Mouse (Mus musculus): ENCODE data around the gene Aldh3b1. TPM values are rescaled to one million over a fixed set of nuclear protein-coding genes. Genes with fewer than 3 reads are reported as not detected.

The Aldh3b1 gene
- polyA plus RNA-seq, 1 experiment: 0.66 TPM

DNA sequence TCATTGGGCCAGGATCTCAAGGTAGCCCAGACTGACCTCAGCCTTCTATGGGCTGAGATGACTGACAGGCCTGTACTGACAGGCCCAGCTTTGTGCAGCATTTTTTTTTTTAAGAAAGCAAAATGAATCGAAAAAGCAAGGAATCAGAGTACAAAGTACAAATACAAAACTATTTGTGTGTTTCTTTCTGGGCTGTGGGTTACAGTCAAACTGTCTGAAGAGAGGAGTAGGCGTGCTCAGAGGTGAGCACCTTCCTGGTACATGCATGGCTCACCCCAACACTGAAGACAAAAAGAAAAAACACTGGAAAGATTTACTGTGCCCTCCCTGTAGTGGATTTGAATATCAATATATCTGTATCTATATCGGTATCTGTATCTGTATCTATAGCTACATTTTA is 18.2 kb upstream of the Aldh3b1 start:
- TF ChIP-seq CTCF (IDR thresholded peaks at IDR 0.05; ENCODE audit: low read depth, low read length) (no peak), EP300 (IDR thresholded peaks at IDR 0.05; ENCODE audit: insufficient read depth, low read depth, low read length) (no peak), POLR2A (IDR thresholded peaks at IDR 0.05; ENCODE audit: insufficient read depth, low read length) (no peak)
- Histone ChIP-seq H3K9ac (ENCODE audit: low read depth, poor library complexity, severe bottlenecking) (no peak overlapping the region), H3K4me1 (ENCODE audit: control insufficient read depth, insufficient read depth, low read length) (peaks cover 2% of the 10 kb centered on the region), H3K27me3 (ENCODE audit: control insufficient read depth, insufficient read depth, low read length, poor library complexity, severe bottlenecking) (no peaks in the 10 kb centered on the region), H3K9me3 (replicated peaks; ENCODE audit: control insufficient read depth, insufficient read depth, low read length, poor library complexity, severe bottlenecking) (no peaks in the 10 kb centered on the region), H3K36me3 (ENCODE audit: control insufficient read depth, insufficient read depth, low read length, poor library complexity, severe bottlenecking) (no peaks in the 10 kb centered on the region), H3K27ac (ENCODE audit: insufficient read depth, low read length) (no peak overlapping the region), H3K4me3 (ENCODE audit: low read depth, low read length) (no peak overlapping the region)

DNA sequence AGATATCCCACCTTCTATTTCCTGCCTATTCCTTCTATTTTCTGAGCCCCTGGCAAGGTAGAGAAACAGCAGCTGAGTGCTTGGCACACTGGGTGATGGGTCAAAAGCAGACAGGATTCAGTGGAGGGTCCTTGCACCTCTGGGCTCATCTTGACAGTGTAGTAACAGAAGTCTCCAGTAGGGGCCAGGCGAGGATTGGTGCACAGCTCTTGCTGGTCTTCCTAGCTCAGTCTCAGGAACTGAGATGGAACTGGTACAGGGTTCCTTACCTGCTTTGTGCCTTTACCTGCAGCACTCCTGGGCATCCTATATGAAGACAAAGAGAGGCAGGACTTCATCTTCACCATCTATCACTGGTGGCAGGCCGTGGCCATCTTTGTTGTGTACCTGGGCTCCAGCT is 17.1 kb upstream of the Aldh3b1 start:
- no peak overlapping the region for H3K4me3 ChIP-seq (ENCODE audit: low read depth, low read length)
- peaks cover 5% of the 10 kb centered on the region for H3K4me1 ChIP-seq (ENCODE audit: control insufficient read depth, insufficient read depth, low read length)
- no peaks in the 10 kb centered on the region for H3K27me3 ChIP-seq (ENCODE audit: control insufficient read depth, insufficient read depth, low read length, poor library complexity, severe bottlenecking)
- no peak overlapping the region for H3K9ac ChIP-seq (ENCODE audit: low read depth, poor library complexity, severe bottlenecking)
- no peaks in the 10 kb centered on the region for H3K36me3 ChIP-seq (ENCODE audit: control insufficient read depth, insufficient read depth, low read length, poor library complexity, severe bottlenecking)
- no peaks in the 10 kb centered on the region for H3K9me3 ChIP-seq (replicated peaks; ENCODE audit: control insufficient read depth, insufficient read depth, low read length, poor library complexity, severe bottlenecking)
- peak; percentile 82 for TF ChIP-seq CTCF (IDR thresholded peaks at IDR 0.05; ENCODE audit: low read depth, low read length)
- no peak for TF ChIP-seq POLR2A (IDR thresholded peaks at IDR 0.05; ENCODE audit: insufficient read depth, low read length)
- no peak for TF ChIP-seq EP300 (IDR thresholded peaks at IDR 0.05; ENCODE audit: insufficient read depth, low read depth, low read length)
- no peak overlapping the region for H3K27ac ChIP-seq (ENCODE audit: insufficient read depth, low read length)

DNA sequence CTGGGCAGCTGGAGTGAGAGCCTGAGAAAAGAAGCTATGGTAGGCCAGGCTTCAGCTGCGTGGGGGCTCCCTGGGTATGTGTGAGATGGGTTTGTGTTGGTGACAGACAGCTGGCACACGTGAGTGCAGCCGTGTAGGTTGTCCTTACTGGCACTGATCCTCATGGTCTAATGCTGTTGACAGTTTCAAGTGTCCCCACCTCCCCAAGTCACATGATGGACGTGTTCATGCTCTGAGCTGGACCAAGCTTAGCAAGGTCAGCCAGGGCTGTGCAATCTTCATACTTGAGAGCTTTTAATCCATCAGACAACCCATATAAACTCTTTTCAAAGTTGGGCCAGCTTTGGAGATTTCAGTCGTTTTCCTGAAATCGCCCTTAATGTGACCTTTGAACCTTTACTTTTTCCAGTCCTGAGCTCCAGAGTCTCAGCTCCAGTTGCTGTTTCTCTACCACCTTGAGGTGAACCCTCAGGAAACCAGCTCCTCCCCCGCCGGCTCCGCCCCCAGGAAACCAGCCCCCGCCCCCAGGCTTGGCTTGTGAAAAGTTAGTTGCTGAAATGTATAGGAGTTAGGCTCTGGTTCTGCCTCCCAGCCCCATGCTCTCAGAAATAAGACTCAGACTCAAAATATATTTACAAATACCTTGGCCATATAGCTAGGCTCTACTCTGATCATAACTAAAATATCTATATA is 16.4 kb upstream of the Aldh3b1 start:
- Histone ChIP-seq H3K36me3 (ENCODE audit: control insufficient read depth, insufficient read depth, low read length, poor library complexity, severe bottlenecking) (no peaks in the 10 kb centered on the region), H3K9ac (ENCODE audit: low read depth, poor library complexity, severe bottlenecking) (no peak overlapping the region), H3K27me3 (ENCODE audit: control insufficient read depth, insufficient read depth, low read length, poor library complexity, severe bottlenecking) (no peaks in the 10 kb centered on the region), H3K9me3 (replicated peaks; ENCODE audit: control insufficient read depth, insufficient read depth, low read length, poor library complexity, severe bottlenecking) (no peaks in the 10 kb centered on the region), H3K4me3 (ENCODE audit: low read depth, low read length) (no peak overlapping the region), H3K27ac (ENCODE audit: insufficient read depth, low read length) (no peak overlapping the region), H3K4me1 (ENCODE audit: control insufficient read depth, insufficient read depth, low read length) (peaks cover 5% of the 10 kb centered on the region)
- no peak for TF ChIP-seq EP300 (IDR thresholded peaks at IDR 0.05; ENCODE audit: insufficient read depth, low read depth, low read length)

DNA sequence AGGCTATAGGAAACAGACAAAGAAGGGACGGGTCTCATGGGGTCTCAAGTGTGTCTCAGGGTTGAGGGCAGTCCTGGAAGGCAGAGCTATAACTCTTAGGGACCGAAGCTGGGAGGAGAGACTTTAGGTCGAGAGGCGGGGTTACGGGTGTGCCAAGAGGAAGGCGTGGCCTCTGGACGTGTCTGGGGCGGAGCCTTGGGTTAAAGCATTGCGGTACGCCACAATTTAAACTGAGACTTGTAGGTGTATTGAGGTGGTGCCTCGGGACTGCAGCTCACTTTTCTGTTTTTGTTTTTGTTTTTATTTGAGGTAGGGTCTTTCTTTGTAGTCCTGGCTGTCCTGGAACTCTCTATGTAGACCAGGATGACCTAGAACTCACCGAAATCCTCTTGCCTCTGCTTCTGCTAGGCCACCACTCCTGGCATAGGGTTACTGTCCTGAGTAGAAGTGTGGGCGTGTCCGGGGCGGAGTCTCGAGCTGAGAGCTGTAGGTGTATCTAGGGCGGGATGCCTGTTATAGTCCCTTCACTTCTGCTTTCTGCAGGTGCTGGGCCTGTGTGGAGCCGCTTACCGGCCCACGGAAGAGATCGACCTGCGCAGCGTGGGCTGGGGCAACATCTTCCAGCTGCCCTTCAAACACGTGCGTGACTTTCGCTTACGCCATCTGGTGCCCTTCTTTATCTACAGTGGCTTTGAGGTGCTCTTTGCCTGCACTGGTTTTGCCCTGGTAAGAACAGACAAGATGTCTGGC is 13.6 kb upstream of the Aldh3b1 start:
- H3K4me1 ChIP-seq (ENCODE audit: control insufficient read depth, insufficient read depth, low read length): peaks cover 5% of the 10 kb centered on the region
- H3K9ac ChIP-seq (ENCODE audit: low read depth, poor library complexity, severe bottlenecking): no peak overlapping the region
- TF ChIP-seq CTCF (IDR thresholded peaks at IDR 0.05; ENCODE audit: low read depth, low read length): no peak
- H3K36me3 ChIP-seq (ENCODE audit: control insufficient read depth, insufficient read depth, low read length, poor library complexity, severe bottlenecking): no peaks in the 10 kb centered on the region
- peak overlapping the region; percentile 42 for H3K4me3 ChIP-seq (ENCODE audit: low read depth, low read length)
- no peak overlapping the region for H3K27ac ChIP-seq (ENCODE audit: insufficient read depth, low read length)
- H3K27me3 ChIP-seq (ENCODE audit: control insufficient read depth, insufficient read depth, low read length, poor library complexity, severe bottlenecking): no peaks in the 10 kb centered on the region
- H3K9me3 ChIP-seq (replicated peaks; ENCODE audit: control insufficient read depth, insufficient read depth, low read length, poor library complexity, severe bottlenecking): no peaks in the 10 kb centered on the region

DNA sequence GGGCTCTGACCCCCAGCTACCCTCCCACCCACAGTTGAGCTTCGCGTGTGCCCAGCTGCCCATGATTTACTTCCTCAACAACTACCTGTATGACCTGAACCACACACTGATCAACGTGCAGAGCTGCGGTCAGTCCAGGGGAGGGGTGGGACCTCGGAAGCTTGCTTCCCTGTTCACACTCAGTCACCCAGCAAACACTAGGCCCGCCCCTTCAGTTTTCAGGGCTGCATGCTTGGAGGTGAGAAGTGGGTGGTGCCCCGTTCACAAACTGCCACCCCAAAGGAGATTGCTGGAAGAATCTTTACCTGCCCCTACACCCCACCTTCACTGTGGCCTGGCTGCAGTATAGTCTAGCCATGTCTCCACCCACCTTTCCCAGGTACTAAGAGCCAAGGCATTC is 12.7 kb upstream of the Aldh3b1 start:
- TF ChIP-seq POLR2A (IDR thresholded peaks at IDR 0.05; ENCODE audit: insufficient read depth, low read length) (no peak), CTCF (IDR thresholded peaks at IDR 0.05; ENCODE audit: low read depth, low read length) (no peak), EP300 (IDR thresholded peaks at IDR 0.05; ENCODE audit: insufficient read depth, low read depth, low read length) (no peak)
- no peak overlapping the region for H3K27ac ChIP-seq (ENCODE audit: insufficient read depth, low read length)
- no peaks in the 10 kb centered on the region for H3K36me3 ChIP-seq (ENCODE audit: control insufficient read depth, insufficient read depth, low read length, poor library complexity, severe bottlenecking)
- peak overlapping the region; percentile 42 for H3K4me3 ChIP-seq (ENCODE audit: low read depth, low read length)
- no peaks in the 10 kb centered on the region for H3K27me3 ChIP-seq (ENCODE audit: control insufficient read depth, insufficient read depth, low read length, poor library complexity, severe bottlenecking)
- H3K4me1 ChIP-seq (ENCODE audit: control insufficient read depth, insufficient read depth, low read length): peaks cover 5% of the 10 kb centered on the region
- H3K9ac ChIP-seq (ENCODE audit: low read depth, poor library complexity, severe bottlenecking): no peak overlapping the region
- H3K9me3 ChIP-seq (replicated peaks; ENCODE audit: control insufficient read depth, insufficient read depth, low read length, poor library complexity, severe bottlenecking): no peaks in the 10 kb centered on the region

Measured in ES-Bruce4 (cell line).